Mouse (Mus musculus) gastrocnemius, adult 2 months (tissue): ENCODE measurements around the gene Cbfa2t3. TPM values are rescaled to one million over a fixed set of nuclear protein-coding genes. Genes with fewer than 3 reads are reported as not detected.

ENCODE experiments used
- DNase-seq: peaks from one replicate; pipeline ENCODE4 v3.0.0; 2022
- H3K27ac ChIP-seq: fragments of 200-600 bp; 2 replicates; pipeline ENCODE4 v1.8.1; 2022; ENCODE audit warnings: mild to moderate bottlenecking
- H3K4me3 ChIP-seq: fragments of 200-600 bp; 2 replicates; pipeline ENCODE4 v1.8.1; 2022; ENCODE audit warnings: mild to moderate bottlenecking, moderate library complexity
- CTCF ChIP-seq: fragments of 200-600 bp; IDR thresholded peaks from 2 replicates; pipeline ENCODE4 v1.8.1; 2022; ENCODE audit warnings: antibody characterized with exemption, mild to moderate bottlenecking, moderate library complexity
- intact Hi-C: fragments of 180-260 bp; cut with DNase I; formaldehyde crosslinking; loops from one replicate; pipeline ENCODE4 v1.15.1; 2025
- total RNA-seq, 2 experiments: library from RNA; stranded (reverse); gene quantifications; 2 replicates each; pipeline ENCODE4 v1.2.3; 2021

Cbfa2t3 gene
- total RNA-seq, 2 experiments from 2014 or later = 18.8 to 23.4 TPM

DNA sequence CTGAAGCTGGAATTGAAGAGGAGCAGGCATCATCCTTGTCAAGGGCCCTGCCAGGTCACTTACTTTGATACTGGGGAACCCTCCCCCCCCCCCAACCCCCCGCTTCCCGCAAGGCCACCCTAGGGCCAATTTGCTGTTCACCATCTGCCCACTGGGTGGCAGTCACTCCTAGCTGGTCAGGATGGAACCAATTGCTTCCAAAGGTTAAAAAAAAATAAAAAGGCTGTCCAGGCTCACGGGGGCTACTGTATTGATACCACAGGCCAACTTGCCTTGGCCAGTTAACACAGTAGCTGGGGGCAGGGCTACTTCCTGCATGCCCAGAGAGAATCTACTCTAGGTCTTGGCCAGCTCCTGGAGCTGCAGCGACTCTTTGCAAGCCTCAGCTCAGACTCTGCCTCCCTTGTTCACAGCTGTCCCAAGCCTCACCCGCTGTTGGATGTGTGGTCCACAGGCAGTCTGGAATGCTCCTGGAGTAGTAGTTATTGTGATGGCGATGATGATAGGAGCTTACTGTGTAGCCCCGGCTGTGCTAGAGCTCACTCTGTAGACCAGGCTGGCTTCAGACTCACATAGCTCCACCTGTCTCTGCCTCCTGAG lies 80.9 kb downstream of the Cbfa2t3 start:
- intact Hi-C loops = loop anchor here (1.0 to 5.0 kb wide), 4 partner anchors 45 to 212 kb away; no protein-coding TSS in a partner anchor
- DNase-seq = peak; percentile 91
- Histone ChIP-seq H3K27ac (no peak overlapping the region), H3K4me3 (no peak overlapping the region)
- peak; percentile 72 for TF ChIP-seq CTCF

DNA sequence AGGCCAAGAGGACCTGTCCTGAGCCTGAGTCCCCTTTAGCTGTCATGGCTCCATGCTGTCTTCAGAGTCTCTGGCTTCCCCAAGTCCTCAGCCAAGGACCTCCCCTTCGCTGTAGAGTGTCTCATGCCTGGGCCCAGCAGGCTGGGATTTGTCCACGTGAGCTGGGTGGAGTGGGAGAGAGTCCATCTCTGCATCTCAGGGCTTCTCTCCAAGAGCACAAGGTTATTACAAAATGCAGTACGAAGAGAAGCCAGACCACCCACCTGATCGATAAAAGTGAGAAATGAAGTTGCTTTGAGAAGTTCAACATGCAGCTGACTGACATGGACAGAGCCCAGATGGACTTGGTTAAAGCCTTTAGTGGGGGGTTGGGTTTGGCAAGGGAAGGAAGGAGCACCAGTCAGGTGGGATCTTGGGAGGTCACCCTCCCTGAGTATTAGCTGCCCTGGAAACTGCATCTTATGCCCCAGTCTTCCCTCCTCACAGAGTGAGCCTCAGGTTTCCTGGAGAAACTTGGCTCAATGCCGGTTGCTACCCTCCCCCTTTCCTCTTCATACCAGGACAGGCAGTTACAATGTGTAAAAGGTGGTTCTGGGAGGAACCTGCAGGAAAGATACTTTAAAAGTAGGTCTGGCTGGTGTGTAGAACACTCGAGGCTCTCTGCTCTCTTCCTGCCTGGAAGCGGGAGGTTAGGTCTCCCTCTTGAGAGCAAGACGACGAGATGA lies 82.6 kb downstream of the Cbfa2t3 start:
- no peak overlapping the region for H3K27ac ChIP-seq
- no peak for DNase-seq
- H3K4me3 ChIP-seq = no peak overlapping the region
- no peak for TF ChIP-seq CTCF
- intact Hi-C loops = loop anchor here (5.0 kb wide), 1 partner anchor 196 kb away; no protein-coding TSS in a partner anchor

DNA sequence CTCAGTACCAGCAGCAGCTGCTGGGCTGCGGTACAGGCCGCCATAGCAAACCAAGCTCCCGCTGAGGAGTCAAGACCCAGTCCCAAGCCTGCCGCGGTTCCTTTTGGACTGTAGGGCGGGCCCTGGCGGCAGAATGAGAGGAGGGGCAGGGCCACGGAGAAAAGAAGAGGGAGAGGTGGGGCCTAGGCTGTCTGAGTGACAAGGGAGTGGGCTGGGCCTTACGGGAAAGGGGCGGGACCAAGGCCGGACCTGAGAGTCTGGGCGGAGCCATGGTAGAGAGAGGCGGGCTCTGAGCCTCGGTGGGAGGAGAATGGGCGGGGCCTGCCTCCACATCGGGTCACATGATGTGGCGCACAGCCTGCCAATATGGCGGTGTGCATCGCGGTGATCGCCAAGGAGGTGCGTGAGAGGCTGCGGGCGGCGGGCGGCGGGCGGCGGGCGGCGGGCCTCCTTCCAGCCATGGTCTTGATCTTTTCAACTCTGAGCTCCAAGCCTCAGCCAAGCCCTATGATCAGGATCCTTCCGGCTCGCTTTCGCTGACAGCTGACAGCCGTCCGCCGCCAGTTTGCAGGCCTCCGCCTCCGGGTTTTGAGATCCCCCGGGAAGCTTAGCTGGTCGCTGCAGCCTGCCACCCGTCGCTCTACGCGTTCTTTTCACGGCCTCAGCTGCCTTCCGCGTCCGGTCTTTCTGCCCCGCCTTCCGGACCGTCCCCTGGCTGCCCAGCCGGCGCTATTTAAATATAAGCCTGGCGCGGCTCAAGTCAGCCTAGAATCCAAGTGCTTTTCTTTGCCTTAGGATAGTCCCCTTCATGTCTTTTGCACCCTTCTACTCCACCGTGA lies 87.4 kb downstream of the Cbfa2t3 start, which contains the start of the genes Galns and Trappc2l:
TSS of gene Galns (minus strand) at position 169 of the 839 bp plus-strand sequence.
TSS of gene Trappc2l (plus strand) at position 346 of the 839 bp plus-strand sequence.
- TF ChIP-seq CTCF = peak; percentile 48
- intact Hi-C loops = no loop called here
- peak; percentile 97 for DNase-seq
- Histone ChIP-seq H3K27ac (peak within 1 kb of the TSS; percentile 94), H3K4me3 (peak within 1 kb of the TSS; percentile 86)

DNA sequence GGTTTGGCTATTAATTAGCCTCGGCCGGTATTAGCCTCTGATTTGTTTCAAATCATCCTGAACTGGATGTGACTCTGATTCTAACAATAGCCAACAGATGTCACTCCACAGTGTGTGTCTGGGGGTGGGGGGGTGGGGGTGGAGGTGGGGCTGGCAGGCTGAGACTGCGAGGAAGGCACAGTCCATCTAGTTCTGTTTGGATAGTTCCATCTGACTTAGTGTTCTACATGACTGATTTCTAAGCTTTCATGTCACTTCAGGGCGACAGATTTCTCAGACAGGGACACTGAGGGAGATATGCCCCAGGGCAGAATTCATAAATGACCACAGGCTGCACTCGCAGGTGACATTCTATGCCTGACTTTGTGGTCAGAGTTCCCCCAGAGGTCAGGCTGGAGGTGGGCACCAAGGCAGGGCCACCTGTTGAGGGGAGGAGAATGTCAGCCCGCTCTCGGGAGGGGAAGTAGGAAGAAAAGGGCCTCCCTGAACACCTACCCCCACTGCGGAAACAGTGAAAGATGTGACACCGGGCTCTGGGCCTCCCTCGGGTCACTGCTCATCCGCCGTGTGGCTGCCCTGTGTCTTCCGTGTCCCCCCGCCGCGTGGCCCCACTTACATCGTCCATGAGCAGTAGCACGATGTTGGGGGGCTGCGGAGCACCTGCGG lies 88.2 kb downstream of the Cbfa2t3 start:
- no peak for TF ChIP-seq CTCF
- Histone ChIP-seq H3K27ac (peak overlapping the region; percentile 94), H3K4me3 (peak overlapping the region; percentile 86)
- DNase-seq = no peak
- intact Hi-C loops = no loop called here

DNA sequence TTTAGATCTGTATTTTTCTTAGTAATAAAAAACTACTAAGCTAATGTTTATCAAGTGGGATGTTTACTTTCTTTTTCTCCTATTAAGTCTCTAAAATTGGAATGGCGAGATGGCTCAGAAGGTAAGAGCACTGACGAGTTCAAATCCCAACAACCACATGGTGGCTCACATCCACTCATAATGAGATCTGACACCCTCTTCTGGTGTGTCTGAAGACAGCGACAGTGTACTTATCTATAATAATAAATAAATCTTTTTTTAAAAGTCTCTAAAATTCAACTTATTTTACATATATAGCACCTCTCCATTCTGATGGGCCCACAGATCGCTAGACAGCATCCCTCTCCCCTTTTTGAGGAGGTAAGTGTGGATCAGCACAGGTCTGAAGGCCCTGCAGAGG lies 88.7 kb downstream of the Cbfa2t3 start:
- intact Hi-C loops = no loop called here
- no peak for DNase-seq
- no peak for TF ChIP-seq CTCF
- no peak overlapping the region for H3K4me3 ChIP-seq
- no peak overlapping the region for H3K27ac ChIP-seq

DNA sequence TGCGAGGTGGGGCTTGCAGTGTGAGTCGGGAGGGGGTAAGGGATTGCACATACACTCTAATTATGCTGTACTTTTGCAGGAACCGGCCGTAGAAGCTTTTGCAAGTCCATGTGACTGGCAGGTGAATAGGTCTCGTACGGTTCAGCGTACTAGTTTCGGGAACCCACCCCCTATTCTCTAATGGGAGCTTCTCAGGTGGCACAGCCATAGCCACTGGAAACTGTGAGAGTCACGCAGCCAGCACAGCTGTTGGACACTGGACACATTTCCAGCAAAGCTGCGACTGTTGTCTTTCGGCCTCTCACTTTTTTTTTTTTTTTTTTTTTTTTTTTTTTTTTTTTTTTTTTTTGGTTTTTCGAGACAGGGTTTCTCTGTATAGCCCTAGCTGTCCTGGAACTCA lies 92.1 kb downstream of the Cbfa2t3 start:
- Histone ChIP-seq H3K27ac (no peak overlapping the region), H3K4me3 (no peak overlapping the region)
- DNase-seq = no peak
- intact Hi-C loops = no loop called here
- no peak for TF ChIP-seq CTCF

DNA sequence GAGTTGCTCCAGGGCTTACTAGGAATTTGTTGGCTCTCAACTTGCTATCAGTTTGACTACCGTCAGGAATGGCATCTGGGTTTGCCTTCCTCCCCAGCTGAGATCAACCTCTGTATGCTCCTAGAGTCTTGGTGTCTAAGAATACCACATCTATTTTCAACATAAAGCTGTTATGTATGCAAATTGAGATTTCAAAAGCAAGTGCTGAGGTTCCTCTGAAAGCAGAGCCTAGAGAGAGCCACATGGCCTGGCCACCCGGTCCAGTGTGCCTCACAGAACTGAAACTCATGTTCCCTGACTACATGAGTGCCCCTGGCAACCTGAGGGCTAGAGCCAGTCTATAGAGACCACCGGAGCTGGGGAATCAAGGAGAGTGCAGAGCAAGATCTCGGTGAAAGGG lies 93.5 kb downstream of the Cbfa2t3 start:
- no peak for DNase-seq
- no peak overlapping the region for H3K4me3 ChIP-seq
- intact Hi-C loops = no loop called here
- TF ChIP-seq CTCF = no peak
- no peak overlapping the region for H3K27ac ChIP-seq

DNA sequence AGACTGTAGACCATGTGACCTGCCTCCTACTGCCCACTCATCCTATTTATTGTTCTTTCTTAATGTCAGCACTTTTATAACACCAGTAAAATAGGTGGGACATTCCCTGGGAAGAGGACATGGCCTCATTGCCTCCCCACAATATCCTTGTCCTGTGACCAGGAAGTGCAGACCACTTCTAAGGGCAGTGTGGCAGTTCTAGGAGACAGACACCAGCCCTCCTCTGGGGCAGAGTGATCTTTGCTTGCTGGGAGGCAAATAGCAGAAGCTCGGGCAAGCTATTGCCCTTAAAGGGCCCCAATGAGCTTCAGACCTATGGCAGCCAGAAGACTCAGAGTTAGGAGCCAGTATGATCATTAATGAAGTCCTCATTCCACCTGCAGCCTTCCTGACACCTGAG lies 94.3 kb downstream of the Cbfa2t3 start:
- intact Hi-C loops = no loop called here
- no peak for TF ChIP-seq CTCF
- H3K4me3 ChIP-seq = no peak overlapping the region
- H3K27ac ChIP-seq = no peak overlapping the region
- no peak for DNase-seq

DNA sequence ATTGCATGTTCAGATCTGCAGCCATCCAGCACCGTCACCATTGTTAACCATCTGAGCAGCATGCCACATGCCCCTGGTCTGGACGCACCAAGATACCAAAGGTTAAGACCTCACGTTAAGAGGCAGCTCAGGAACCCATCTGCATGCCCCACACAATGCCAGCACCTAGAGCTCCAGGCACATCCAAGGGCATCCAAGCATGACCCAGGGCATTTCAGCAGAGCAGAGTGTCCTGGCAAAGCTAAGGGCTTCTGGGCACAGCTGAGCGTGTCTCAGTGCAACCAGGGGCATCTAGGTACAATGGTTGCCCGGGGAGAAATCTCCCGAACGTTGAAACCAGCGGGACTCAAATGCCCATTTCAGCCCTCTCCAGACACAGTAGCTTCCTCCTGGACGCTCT lies 98.2 kb downstream of the Cbfa2t3 start:
- intact Hi-C loops = no loop called here
- DNase-seq = no peak
- TF ChIP-seq CTCF = no peak
- H3K4me3 ChIP-seq = no peak overlapping the region
- no peak overlapping the region for H3K27ac ChIP-seq

DNA sequence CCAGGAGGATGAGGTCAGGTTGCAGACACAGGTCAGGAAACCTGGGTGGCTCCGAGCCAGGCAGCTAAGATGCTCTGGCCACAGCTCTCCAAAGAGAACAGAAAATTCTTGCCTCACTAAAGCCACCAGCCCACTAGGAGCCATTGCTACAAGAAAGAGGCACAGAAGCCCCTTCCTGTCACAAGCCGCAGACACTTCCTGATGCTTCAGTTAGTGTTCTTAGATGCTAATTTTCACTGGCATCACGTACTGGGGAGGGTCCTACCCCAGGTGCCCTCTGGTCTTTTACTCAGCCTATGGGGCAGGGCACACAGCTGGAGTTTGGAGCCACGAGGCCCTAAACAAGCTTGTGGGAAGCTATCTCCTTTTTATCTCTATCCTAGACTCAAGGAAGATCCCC lies 102.9 kb downstream of the Cbfa2t3 start:
- no peak for TF ChIP-seq CTCF
- no peak for DNase-seq
- H3K4me3 ChIP-seq = no peak overlapping the region
- no peak overlapping the region for H3K27ac ChIP-seq
- intact Hi-C loops = loop anchor here (10.0 kb wide), 1 partner anchor 479 kb away; no protein-coding TSS in a partner anchor

DNA sequence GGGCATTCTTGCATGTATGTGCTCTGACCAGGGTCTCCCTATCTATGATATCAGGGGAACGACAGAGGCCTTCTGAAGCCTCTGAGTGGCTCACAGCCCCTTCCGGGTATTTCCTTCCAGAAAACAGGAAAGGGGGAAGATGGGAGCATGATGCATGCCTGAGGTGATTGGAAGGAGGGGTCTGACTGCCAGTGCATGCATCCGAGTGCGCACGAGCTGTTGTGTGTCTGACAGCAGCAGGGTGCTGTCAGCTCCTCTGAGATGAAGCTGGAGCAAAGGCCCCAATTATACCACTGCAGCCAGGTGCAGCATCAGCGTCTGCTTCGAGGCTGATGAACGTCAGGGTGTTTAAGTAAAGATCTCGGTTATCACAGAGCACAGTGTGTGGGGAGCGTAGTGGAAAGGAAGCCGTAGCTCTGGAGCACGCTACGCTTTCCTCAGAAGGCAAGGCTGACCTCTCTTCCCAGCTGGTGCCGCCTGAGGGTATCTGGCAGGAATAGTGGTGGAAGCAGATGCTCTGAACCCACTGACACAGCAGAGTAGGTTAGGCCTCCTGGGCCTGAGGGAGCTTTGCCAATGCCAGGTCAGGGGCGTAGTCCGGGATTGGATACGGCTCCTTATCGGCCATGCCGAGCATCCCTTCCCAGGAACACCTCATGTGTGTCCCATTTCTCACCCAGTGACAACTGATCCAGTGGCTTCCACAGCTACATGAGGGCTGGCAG lies 105.0 kb downstream of the Cbfa2t3 start:
- Histone ChIP-seq H3K4me3 (no peak overlapping the region), H3K27ac (no peak overlapping the region)
- TF ChIP-seq CTCF = no peak
- intact Hi-C loops = loop anchor here (10.0 kb wide), 1 partner anchor 481 kb away; no protein-coding TSS in a partner anchor
- DNase-seq = no peak
